11 mouse cellular contexts compared by ENCODE assay signal in the genomic region with DNA sequence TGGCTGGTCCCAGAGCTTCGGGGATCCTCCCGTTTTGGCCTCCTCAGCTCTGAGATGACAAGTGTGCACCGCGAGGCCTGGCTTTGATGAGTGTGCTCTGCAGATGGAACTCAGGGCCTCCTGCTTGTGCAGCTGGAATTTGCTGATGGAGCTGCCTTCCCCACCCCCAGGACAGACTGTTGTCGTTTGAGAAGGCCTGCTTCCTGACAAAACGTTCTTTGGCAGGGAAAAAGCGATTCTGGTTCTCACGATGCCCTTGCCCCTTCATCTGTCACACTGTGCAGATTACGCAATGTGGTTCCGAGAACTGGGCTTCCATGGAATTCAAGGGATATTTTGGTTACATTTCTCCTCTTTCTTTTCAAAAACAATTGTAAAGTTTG. TPM values are rescaled to one million over a fixed set of nuclear protein-coding genes. Genes with fewer than 3 reads are reported as not detected.
DNase-seq lines count a peak whose midpoint lies in the region; ATAC-seq and TF ChIP-seq lines count a peak whose summit lies in the region.
"Had no signal": no experiment of that assay in that cellular context is flagged by ENCODE, and none has a peak within 500 bp of the region (broad histone marks: within the 10 kb centered on the region; RNA-seq: fewer than 3 reads in every experiment).

No protein-coding gene starts in this region.

- no peaks in the 10 kb centered on the region for H3K9me3 ChIP-seq in forebrain, embryonic 16.5 days (ENCODE audit: control insufficient read depth, low read length)
- no peaks in the 10 kb centered on the region for H3K9me3 ChIP-seq in forebrain, embryonic 13.5 days (replicated peaks)
- H3K9me3 ChIP-seq in limb, embryonic 14.5 days (ENCODE audit: control insufficient read depth, low read length) = no peaks in the 10 kb centered on the region
- H3K9me3 ChIP-seq in limb, embryonic 10.5 days (replicated peaks) = no peaks in the 10 kb centered on the region
- H3K9me3 ChIP-seq: kidney, embryonic 15.5 days; limb, embryonic 15.5 days; midbrain, embryonic 12.5 days had no signal

- peaks cover 17% of the 10 kb centered on the region for H3K4me1 ChIP-seq in forebrain, embryonic 16.5 days (replicated peaks; ENCODE audit: control insufficient read depth, insufficient read depth, low read length)
- peaks cover 9% of the 10 kb centered on the region for H3K4me1 ChIP-seq in forebrain, embryonic 13.5 days
- H3K4me1 ChIP-seq in limb, embryonic 14.5 days (ENCODE audit: control insufficient read depth, insufficient read depth, low read length) = peaks cover 10% of the 10 kb centered on the region; the same call in 1 of the 2 replicates
- peaks cover 26% of the 10 kb centered on the region for H3K4me1 ChIP-seq in limb, embryonic 10.5 days

- H3K4me3 ChIP-seq in forebrain, embryonic 16.5 days (replicated peaks; ENCODE audit: low read length) = no peak overlapping the region
- no peak overlapping the region for H3K4me3 ChIP-seq in forebrain, embryonic 13.5 days
- no peak overlapping the region for H3K4me3 ChIP-seq in limb, embryonic 14.5 days (replicated peaks; ENCODE audit: low read length)
- H3K4me3 ChIP-seq in limb, embryonic 10.5 days = no peak overlapping the region
- H3K4me3 ChIP-seq: kidney, embryonic 15.5 days; limb, embryonic 15.5 days; midbrain, embryonic 12.5 days had no signal

- no peak for TF ChIP-seq POLR2A in limb, embryonic 14.5 days (IDR thresholded peaks at IDR 0.05; ENCODE audit: borderline replicate concordance, extremely low read depth, insufficient read depth, insufficient read length)

- no peak overlapping the region for H3K27ac ChIP-seq in forebrain, embryonic 16.5 days (ENCODE audit: low read length)
- no peak overlapping the region for H3K27ac ChIP-seq in forebrain, embryonic 13.5 days
- no peak overlapping the region for H3K27ac ChIP-seq in limb, embryonic 14.5 days (replicated peaks; ENCODE audit: low read depth, low read length)
- no peak overlapping the region for H3K27ac ChIP-seq in limb, embryonic 10.5 days
- H3K27ac ChIP-seq: kidney, embryonic 15.5 days; midbrain, embryonic 12.5 days had no signal

- no peak overlapping the region for H3K4me2 ChIP-seq in forebrain, embryonic 16.5 days (ENCODE audit: low read length)
- no peak overlapping the region for H3K4me2 ChIP-seq in forebrain, embryonic 13.5 days
- H3K4me2 ChIP-seq in limb, embryonic 14.5 days (replicated peaks; ENCODE audit: low read depth, low read length, severe bottlenecking) = no peak overlapping the region
- H3K4me2 ChIP-seq: kidney, embryonic 15.5 days; limb, embryonic 15.5 days; midbrain, embryonic 12.5 days had no signal

- H3K27me3 ChIP-seq in forebrain, embryonic 16.5 days (replicated peaks; ENCODE audit: control insufficient read depth, insufficient read depth, low read length) = no peaks in the 10 kb centered on the region
- H3K27me3 ChIP-seq in forebrain, embryonic 13.5 days = no peaks in the 10 kb centered on the region
- no peaks in the 10 kb centered on the region for H3K27me3 ChIP-seq in limb, embryonic 14.5 days (ENCODE audit: control insufficient read depth, insufficient read depth, low read length)
- 0 out of 2 replicates have a peak, but pooled peaks cover 8% of the 10 kb centered on the region for H3K27me3 ChIP-seq in limb, embryonic 10.5 days (ENCODE audit: low read depth, poor library complexity, severe bottlenecking)
- H3K27me3 ChIP-seq: kidney, embryonic 15.5 days; limb, embryonic 15.5 days; midbrain, embryonic 12.5 days had no signal

- WGBS in forebrain, embryonic 16.5 days = 50% methylated on average over 10 of the region's 10 CpGs
- WGBS in forebrain, embryonic 13.5 days = 74% methylated on average over 10 of the region's 10 CpGs
- 56% methylated on average over 10 of the region's 10 CpGs for WGBS in limb, embryonic 14.5 days
- WGBS in limb, embryonic 10.5 days = 70% methylated on average over 10 of the region's 10 CpGs

- H3K9ac ChIP-seq in forebrain, embryonic 16.5 days (replicated peaks; ENCODE audit: low read depth, low read length) = no peak overlapping the region
- no peak overlapping the region for H3K9ac ChIP-seq in forebrain, embryonic 13.5 days
- H3K9ac ChIP-seq in limb, embryonic 14.5 days (ENCODE audit: low read depth, low read length, severe bottlenecking) = no peak overlapping the region
- H3K9ac ChIP-seq: kidney, embryonic 15.5 days; limb, embryonic 15.5 days; midbrain, embryonic 12.5 days had no signal

- H3K36me3 ChIP-seq in forebrain, embryonic 16.5 days (ENCODE audit: control insufficient read depth, insufficient read depth) = no peaks in the 10 kb centered on the region
- no peaks in the 10 kb centered on the region for H3K36me3 ChIP-seq in forebrain, embryonic 13.5 days (ENCODE audit: poor library complexity, severe bottlenecking)
- H3K36me3 ChIP-seq in limb, embryonic 14.5 days (ENCODE audit: control insufficient read depth, insufficient read depth, low read length) = no peaks in the 10 kb centered on the region
- no peaks in the 10 kb centered on the region for H3K36me3 ChIP-seq in limb, embryonic 10.5 days
- H3K36me3 ChIP-seq: kidney, embryonic 15.5 days; limb, embryonic 15.5 days; midbrain, embryonic 12.5 days had no signal

- peak; percentile 24 for DNase-seq in limb, embryonic 14.5 days (ENCODE audit: low spot score)
- DNase-seq in limb, embryonic 10.5 days (ENCODE audit: low spot score) = no peak
- DNase-seq in adrenal gland, postnatal 10 days = peak; percentile 25
- peak; percentile 70 for DNase-seq in lung, postnatal 14 days
- no peak for DNase-seq in cerebellum, adult 11 months
- DNase-seq in frontal cortex, postnatal 25 days (ENCODE audit: low spot score in 2 of 2) = no peak

- ATAC-seq in forebrain, embryonic 16.5 days = peak; percentile 17; the same call in 1 of the 2 replicates
- ATAC-seq in forebrain, embryonic 13.5 days = no peak
- ATAC-seq in limb, embryonic 14.5 days (ENCODE audit: low FRiP score, low read depth) = no peak

RNA-seq across cellular contexts. Expression of gene Echdc3, which starts 19.3 kb away (rescaled TPM):
- polyA plus RNA-seq in forebrain, embryonic 16.5 days (2015; fragmentation: Nextera tagmentation; extraction: Ambion mirVana) = 0.51 and 0.82 TPM in 2 replicates
- polyA plus RNA-seq in forebrain, embryonic 13.5 days (2015; fragmentation: Nextera tagmentation; extraction: Ambion mirVana) = 1.2 and 1.6 TPM in 2 replicates
- 4.3 and 4.8 TPM in 2 replicates for polyA plus RNA-seq in limb, embryonic 14.5 days (2012; rRNA removed)
- polyA plus RNA-seq in limb, embryonic 14.5 days (2014; fragmentation: Nextera tagmentation; extraction: Ambion mirVana) = 5.0 and 5.7 TPM in 2 replicates
- 4.0 and 4.2 TPM in 2 replicates for polyA plus RNA-seq in limb, embryonic 10.5 days (2016; fragmentation: Nextera tagmentation; extraction: Ambion mirVana)
- total RNA-seq in adrenal gland, postnatal 10 days (2021) = 10 to 100 TPM; 61.9 to 65.2 TPM

Comparison
In these comparisons a context has a peak if more than half of its experiments do, and no peak if none do; other contexts are left out.
1. DNase-seq: peak in limb, embryonic 14.5 days (single experiment), adrenal gland, postnatal 10 days (single experiment) and lung, postnatal 14 days (single experiment); none in limb, embryonic 10.5 days (single experiment), cerebellum, adult 11 months (single experiment) and frontal cortex, postnatal 25 days (0 of 2).